Mouse (Mus musculus): ENCODE data around the gene Acss1. TPM values are rescaled to one million over a fixed set of nuclear protein-coding genes. Genes with fewer than 3 reads are reported as not detected.
A peak's percentile ranks its signal among the peaks of the same experiment; 100 is the strongest.

Acss1 gene
- polyA plus RNA-seq, 1 experiment from 2014 or later = 8.0 TPM

GRCm38 (mm10) chr2:150629255-150629654, 39.0 kb downstream of the Acss1 start:
- Histone ChIP-seq H3K27me3 (no peaks in the 10 kb centered on the region), H3K27ac (replicated peaks) (no peak overlapping the region), H3K9me3 (replicated peaks) (no peaks in the 10 kb centered on the region), H3K36me3 (no peaks in the 10 kb centered on the region), H3K4me2 (replicated peaks) (no peak overlapping the region), H3K9ac (no peak overlapping the region), H3K4me3 (replicated peaks) (no peak overlapping the region), H3K4me1 (no peaks in the 10 kb centered on the region)
- ATAC-seq (ENCODE audit: insufficient number of reproducible peaks, low FRiP score, low TSS enrichment, low read depth) = no peak
- WGBS = 82% methylated on average over 4 of the region's 4 CpGs

- no peaks in the 10 kb centered on the region for H3K27me3 ChIP-seq
- 61% methylated on average over 6 of the region's 6 CpGs for WGBS
- no peak overlapping the region for H3K4me2 ChIP-seq (replicated peaks)
Measured at GRCm38 (mm10) chr2:150627140-150627539, 41.2 kb downstream of the Acss1 start.

GRCm38 (mm10) chr2:150624926-150625325, 43.4 kb downstream of the Acss1 start:
- no peak overlapping the region for H3K4me3 ChIP-seq (replicated peaks)
- no peak for ATAC-seq (ENCODE audit: insufficient number of reproducible peaks, low FRiP score, low TSS enrichment, low read depth)
- no peaks in the 10 kb centered on the region for H3K36me3 ChIP-seq
- H3K9ac ChIP-seq = no peak overlapping the region
- H3K4me1 ChIP-seq = no peaks in the 10 kb centered on the region
- H3K27ac ChIP-seq (replicated peaks) = no peak overlapping the region
- 87% methylated on average over 8 of the region's 8 CpGs for WGBS
- H3K9me3 ChIP-seq (replicated peaks) = no peaks in the 10 kb centered on the region
- no peaks in the 10 kb centered on the region for H3K27me3 ChIP-seq
- no peak overlapping the region for H3K4me2 ChIP-seq (replicated peaks)

More at GRCm38 (mm10) chr2:150627140-150627539, 41.2 kb downstream of the Acss1 start:
- no peak overlapping the region for H3K4me3 ChIP-seq (replicated peaks)
- no peak for ATAC-seq (ENCODE audit: insufficient number of reproducible peaks, low FRiP score, low TSS enrichment, low read depth)
- H3K9me3 ChIP-seq (replicated peaks) = no peaks in the 10 kb centered on the region
- no peak overlapping the region for H3K27ac ChIP-seq (replicated peaks)
- no peaks in the 10 kb centered on the region for H3K36me3 ChIP-seq
- H3K4me1 ChIP-seq = no peaks in the 10 kb centered on the region
- no peak overlapping the region for H3K9ac ChIP-seq

GRCm38 (mm10) chr2:150623957-150624356, 44.3 kb downstream of the Acss1 start:
- no peak for ATAC-seq (ENCODE audit: insufficient number of reproducible peaks, low FRiP score, low TSS enrichment, low read depth)
- H3K4me3 ChIP-seq (replicated peaks) = no peak overlapping the region
- WGBS = 76% methylated on average over 3 of the region's 3 CpGs

GRCm38 (mm10) chr2:150621698-150622097, 46.6 kb downstream of the Acss1 start:
- 62% methylated on average over 3 of the region's 3 CpGs for WGBS
- Histone ChIP-seq H3K4me1 (no peaks in the 10 kb centered on the region), H3K27me3 (no peaks in the 10 kb centered on the region), H3K9me3 (replicated peaks) (no peaks in the 10 kb centered on the region), H3K27ac (replicated peaks) (no peak overlapping the region), H3K4me2 (replicated peaks) (no peak overlapping the region), H3K9ac (no peak overlapping the region), H3K4me3 (replicated peaks) (no peak overlapping the region), H3K36me3 (no peaks in the 10 kb centered on the region)
- no peak for ATAC-seq (ENCODE audit: insufficient number of reproducible peaks, low FRiP score, low TSS enrichment, low read depth)

More at GRCm38 (mm10) chr2:150623957-150624356, 44.3 kb downstream of the Acss1 start:
- no peaks in the 10 kb centered on the region for H3K36me3 ChIP-seq
- no peak overlapping the region for H3K27ac ChIP-seq (replicated peaks)
- no peak overlapping the region for H3K4me2 ChIP-seq (replicated peaks)
- no peaks in the 10 kb centered on the region for H3K4me1 ChIP-seq
- no peaks in the 10 kb centered on the region for H3K9me3 ChIP-seq (replicated peaks)
- H3K27me3 ChIP-seq = no peaks in the 10 kb centered on the region
- H3K9ac ChIP-seq = no peak overlapping the region

GRCm38 (mm10) chr2:150610097-150610496, 58.2 kb downstream of the Acss1 start:
- Histone ChIP-seq H3K4me2 (replicated peaks) (no peak overlapping the region), H3K4me3 (replicated peaks) (no peak overlapping the region), H3K27me3 (no peaks in the 10 kb centered on the region), H3K4me1 (peaks cover 12% of the 10 kb centered on the region), H3K9ac (no peak overlapping the region), H3K27ac (replicated peaks) (no peak overlapping the region), H3K36me3 (no peaks in the 10 kb centered on the region), H3K9me3 (replicated peaks) (no peaks in the 10 kb centered on the region)
- WGBS = 80% methylated on average over 3 of the region's 3 CpGs
- ATAC-seq (ENCODE audit: insufficient number of reproducible peaks, low FRiP score, low TSS enrichment, low read depth) = no peak

- Histone ChIP-seq H3K27me3 (no peaks in the 10 kb centered on the region), H3K36me3 (no peaks in the 10 kb centered on the region), H3K4me1 (peaks cover 12% of the 10 kb centered on the region), H3K4me3 (replicated peaks) (peak overlapping the region; percentile 96), H3K9me3 (replicated peaks) (no peaks in the 10 kb centered on the region), H3K27ac (replicated peaks) (peak overlapping the region; percentile 69), H3K9ac (peak overlapping the region; percentile 88; the same call in 1 of the 2 replicates), H3K4me2 (replicated peaks) (peak overlapping the region; percentile 67)
- peak; percentile 49 for ATAC-seq (ENCODE audit: insufficient number of reproducible peaks, low FRiP score, low TSS enrichment, low read depth)
- 1% methylated on average over 10 of the region's 10 CpGs for WGBS
Measured at GRCm38 (mm10) chr2:150608872-150609560, 59.3 kb downstream of the Acss1 start.

GRCm38 (mm10) chr2:150608087-150608799, 60.1 kb downstream of the Acss1 start, which contains the start of gene Apmap:
Apmap (minus strand) TSS chr2:150608567.
- Histone ChIP-seq H3K4me3 (replicated peaks) (peak within 1 kb of the TSS; percentile 96), H3K36me3 (no peaks in the 10 kb centered on the region), H3K4me2 (replicated peaks) (peak within 1 kb of the TSS; percentile 67), H3K9me3 (replicated peaks) (no peaks in the 10 kb centered on the region), H3K27ac (replicated peaks) (peak within 1 kb of the TSS; percentile 69), H3K27me3 (no peaks in the 10 kb centered on the region), H3K4me1 (peaks cover 12% of the 10 kb centered on the region), H3K9ac (peak within 1 kb of the TSS; percentile 88)
- ATAC-seq (ENCODE audit: insufficient number of reproducible peaks, low FRiP score, low TSS enrichment, low read depth) = peak; percentile 95
- under 1% methylated on average over 42 of the region's 42 CpGs for WGBS

GRCm38 (mm10) chr2:150607086-150607485, 61.2 kb downstream of the Acss1 start:
- H3K36me3 ChIP-seq = no peaks in the 10 kb centered on the region
- H3K4me3 ChIP-seq (replicated peaks) = no peak overlapping the region; the same call in 1 of the 2 replicates
- peaks cover 12% of the 10 kb centered on the region for H3K4me1 ChIP-seq
- no peak for ATAC-seq (ENCODE audit: insufficient number of reproducible peaks, low FRiP score, low TSS enrichment, low read depth)
- H3K4me2 ChIP-seq (replicated peaks) = peak overlapping the region; percentile 67
- H3K27me3 ChIP-seq = no peaks in the 10 kb centered on the region
- no peak overlapping the region for H3K27ac ChIP-seq (replicated peaks)
- H3K9ac ChIP-seq = no peak overlapping the region
- H3K9me3 ChIP-seq (replicated peaks) = no peaks in the 10 kb centered on the region
- 75% methylated on average over 1 of the region's 1 CpGs for WGBS

- no peak overlapping the region for H3K27ac ChIP-seq (replicated peaks)
- H3K4me1 ChIP-seq = peaks cover 12% of the 10 kb centered on the region
- no peaks in the 10 kb centered on the region for H3K27me3 ChIP-seq
- ATAC-seq (ENCODE audit: insufficient number of reproducible peaks, low FRiP score, low TSS enrichment, low read depth) = no peak
- no peaks in the 10 kb centered on the region for H3K9me3 ChIP-seq (replicated peaks)
- no peak overlapping the region for H3K9ac ChIP-seq
- H3K4me3 ChIP-seq (replicated peaks) = no peak overlapping the region
- H3K4me2 ChIP-seq (replicated peaks) = no peak overlapping the region
- 81% methylated on average over 2 of the region's 2 CpGs for WGBS
- H3K36me3 ChIP-seq = no peaks in the 10 kb centered on the region
Measured at GRCm38 (mm10) chr2:150604802-150605201, 63.5 kb downstream of the Acss1 start.

- 92% methylated on average over 2 of the region's 2 CpGs for WGBS
- H3K4me2 ChIP-seq (replicated peaks) = no peak overlapping the region
- H3K4me3 ChIP-seq (replicated peaks) = no peak overlapping the region
- H3K27ac ChIP-seq (replicated peaks) = no peak overlapping the region
- no peak for ATAC-seq (ENCODE audit: insufficient number of reproducible peaks, low FRiP score, low TSS enrichment, low read depth)
- H3K9ac ChIP-seq = no peak overlapping the region
- H3K27me3 ChIP-seq = no peaks in the 10 kb centered on the region
- no peaks in the 10 kb centered on the region for H3K36me3 ChIP-seq
- peaks cover 2% of the 10 kb centered on the region for H3K4me1 ChIP-seq
- no peaks in the 10 kb centered on the region for H3K9me3 ChIP-seq (replicated peaks)
Measured at GRCm38 (mm10) chr2:150602166-150602565, 66.1 kb downstream of the Acss1 start.

Data from embryonic facial prominence, embryonic 15.5 days (tissue).